Mouse (Mus musculus) hindbrain, embryonic 16.5 days (tissue): ENCODE measurements at regions not wholly inside any gene's neighbourhood (a gene's known extent, or its start where the extent isn't known, plus 50 kb on each side); places are given as distances from the start of the nearest gene placed in this dataset.

Experiments used
- ATAC-seq: fragments of 200-750 bp; cut with Nextera tagmentation; 2 replicates; pipeline ENCODE4 v1.8.0; 2017; ENCODE audit warnings: moderate TSS enrichment, moderate library complexity
- H3K27ac ChIP-seq: fragments of 300-500 bp; sonication (generic); 2 replicates; pipeline ENCODE4 v1.5.1; 2014; ENCODE audit warnings: low read depth, mild to moderate bottlenecking, control low read depth, low read length, moderate library complexity
- H3K27me3 ChIP-seq: fragments of 300-500 bp; sonication (generic); replicated peaks from 2 replicates; pipeline ENCODE4 v1.6.1; 2014; ENCODE audit warnings: low read length; ENCODE audit not compliant: control insufficient read depth, insufficient read depth
- H3K36me3 ChIP-seq: fragments of 300-500 bp; sonication (generic); 2 replicates; pipeline ENCODE4 v1.6.1; 2014; ENCODE audit warnings: mild to moderate bottlenecking, low read length, moderate library complexity, mixed read lengths; ENCODE audit not compliant: control insufficient read depth, insufficient read depth
- H3K4me1 ChIP-seq: fragments of 300-500 bp; sonication (generic); 2 replicates; pipeline ENCODE4 v1.6.1; 2014; ENCODE audit warnings: low read depth, low read length; ENCODE audit not compliant: control insufficient read depth, insufficient read depth
- H3K4me2 ChIP-seq: fragments of 300-500 bp; sonication (generic); 2 replicates; pipeline ENCODE4 v1.6.1; 2014; ENCODE audit warnings: mild to moderate bottlenecking, low read length, control low read depth, moderate library complexity
- H3K4me3 ChIP-seq: fragments of 300-500 bp; sonication (generic); 2 replicates; pipeline ENCODE4 v1.5.1; 2014; ENCODE audit warnings: mild to moderate bottlenecking, low read length, control low read depth, moderate library complexity
- H3K9ac ChIP-seq: fragments of 300-500 bp; sonication (generic); 2 replicates; pipeline ENCODE4 v1.6.1; 2014; ENCODE audit warnings: low read depth, mild to moderate bottlenecking, control low read depth, low read length, moderate library complexity
- H3K9me3 ChIP-seq: fragments of 300-500 bp; sonication (generic); 2 replicates; pipeline ENCODE4 v1.6.1; 2014; ENCODE audit warnings: mild to moderate bottlenecking, low read length, moderate library complexity; ENCODE audit not compliant: control insufficient read depth
- WGBS: fragments of 180-500 bp; shearing (Covaris S2); extraction: QIAGEN DNeasy Blood & Tissue Kit; methylation state at CpG from one replicate; pipeline ENCODE4 v1.1.7; 2014; 5-methylcytosine and 5-hydroxymethylcytosine counted together

- 57% methylated on average over 14 of the region's 14 CpGs for WGBS
- H3K9me3 ChIP-seq, result no peaks in the 10 kb centered on the region
- no peaks in the 10 kb centered on the region for H3K4me1 ChIP-seq
- H3K27me3 ChIP-seq, result no peaks in the 10 kb centered on the region
- no peak for ATAC-seq
- H3K4me3 ChIP-seq, result no peak overlapping the region
- H3K27ac ChIP-seq, result no peak overlapping the region
- H3K36me3 ChIP-seq, result no peaks in the 10 kb centered on the region
- H3K4me2 ChIP-seq, result no peak overlapping the region
- no peak overlapping the region for H3K9ac ChIP-seq
Observed at GRCm38 (mm10) chr6:51162208-51163082, 270.0 kb upstream of the Nfe2l3 start.

GRCm38 (mm10) chr6:51163266-51163665 is 269.2 kb upstream of the Nfe2l3 start:
- no peak overlapping the region for H3K9ac ChIP-seq
- H3K27me3 ChIP-seq, result no peaks in the 10 kb centered on the region
- H3K4me1 ChIP-seq, result peaks cover 2% of the 10 kb centered on the region; the same call in 1 of the 2 replicates
- no peak for ATAC-seq
- no peak overlapping the region for H3K4me3 ChIP-seq
- H3K27ac ChIP-seq, result no peak overlapping the region
- no peaks in the 10 kb centered on the region for H3K36me3 ChIP-seq
- 64% methylated on average over 5 of the region's 5 CpGs for WGBS
- H3K4me2 ChIP-seq, result no peak overlapping the region
- no peaks in the 10 kb centered on the region for H3K9me3 ChIP-seq

- WGBS, result 82% methylated on average over 4 of the region's 4 CpGs
Observed at GRCm38 (mm10) chr6:51163882-51164281, 268.6 kb upstream of the Nfe2l3 start.

GRCm38 (mm10) chr6:51167028-51167427 is 265.4 kb upstream of the Nfe2l3 start:
- Histone ChIP-seq H3K27ac (no peak overlapping the region), H3K4me3 (no peak overlapping the region), H3K9ac (no peak overlapping the region), H3K4me2 (no peak overlapping the region), H3K9me3 (no peaks in the 10 kb centered on the region), H3K4me1 (peaks cover 8% of the 10 kb centered on the region), H3K27me3 (no peaks in the 10 kb centered on the region), H3K36me3 (no peaks in the 10 kb centered on the region)
- 78% methylated on average over 5 of the region's 5 CpGs for WGBS
- ATAC-seq, result no peak

More at GRCm38 (mm10) chr6:51163882-51164281, 268.6 kb upstream of the Nfe2l3 start:
- no peak overlapping the region for H3K4me3 ChIP-seq
- no peaks in the 10 kb centered on the region for H3K27me3 ChIP-seq
- H3K36me3 ChIP-seq, result no peaks in the 10 kb centered on the region
- no peak overlapping the region for H3K4me2 ChIP-seq
- H3K9me3 ChIP-seq, result no peaks in the 10 kb centered on the region
- no peak for ATAC-seq
- H3K27ac ChIP-seq, result no peak overlapping the region; the same call in 1 of the 2 replicates
- no peak overlapping the region for H3K9ac ChIP-seq
- peaks cover 8% of the 10 kb centered on the region for H3K4me1 ChIP-seq

- Histone ChIP-seq H3K27me3 (no peaks in the 10 kb centered on the region; the same call in 1 of the 2 replicates), H3K36me3 (no peaks in the 10 kb centered on the region), H3K27ac (no peak overlapping the region), H3K4me2 (peak overlapping the region; percentile 62), H3K9me3 (no peaks in the 10 kb centered on the region), H3K4me3 (no peak overlapping the region), H3K9ac (no peak overlapping the region), H3K4me1 (peaks cover 8% of the 10 kb centered on the region)
- 3% methylated on average over 11 of the region's 11 CpGs for WGBS
- peak; percentile 58; the same call in 1 of the 2 replicates for ATAC-seq
Observed at GRCm38 (mm10) chr6:51168048-51168447, 264.4 kb upstream of the Nfe2l3 start.

GRCm38 (mm10) chr6:51168775-51169695 is 263.4 kb upstream of the Nfe2l3 start:
- Histone ChIP-seq H3K27me3 (peaks cover 3% of the 10 kb centered on the region; the same call in 1 of the 2 replicates), H3K36me3 (no peaks in the 10 kb centered on the region), H3K27ac (peak overlapping the region; percentile 23; the same call in 1 of the 2 replicates), H3K4me2 (peak overlapping the region; percentile 62), H3K4me3 (peak overlapping the region; percentile 29), H3K9me3 (no peaks in the 10 kb centered on the region), H3K9ac (peak overlapping the region; percentile 63), H3K4me1 (peaks cover 8% of the 10 kb centered on the region)
- WGBS, result 9% methylated on average over 38 of the region's 38 CpGs
- 0 out of 2 replicates have a peak, but pooled peaks have one; percentile 12 for ATAC-seq

GRCm38 (mm10) chr6:51169971-51170411 is 262.5 kb upstream of the Nfe2l3 start:
- 3% methylated on average over 22 of the region's 22 CpGs for WGBS
- Histone ChIP-seq H3K27ac (peak overlapping the region; percentile 29; the same call in 1 of the 2 replicates), H3K36me3 (no peaks in the 10 kb centered on the region), H3K27me3 (peaks cover 6% of the 10 kb centered on the region), H3K9ac (no peak overlapping the region), H3K4me2 (peak overlapping the region; percentile 35), H3K9me3 (no peaks in the 10 kb centered on the region), H3K4me1 (peaks cover 8% of the 10 kb centered on the region), H3K4me3 (no peak overlapping the region)
- ATAC-seq, result no peak

- H3K27ac ChIP-seq, result no peak overlapping the region
- no peak overlapping the region for H3K4me3 ChIP-seq
- ATAC-seq, result no peak
- no peaks in the 10 kb centered on the region for H3K36me3 ChIP-seq
- H3K9me3 ChIP-seq, result no peaks in the 10 kb centered on the region
- H3K9ac ChIP-seq, result no peak overlapping the region
- peak overlapping the region; percentile 35; the same call in 1 of the 2 replicates for H3K4me2 ChIP-seq
- WGBS, result under 1% methylated on average over 11 of the region's 11 CpGs
- H3K27me3 ChIP-seq, result peaks cover 8% of the 10 kb centered on the region
- peaks cover 8% of the 10 kb centered on the region for H3K4me1 ChIP-seq
Observed at GRCm38 (mm10) chr6:51170414-51170813, 262.1 kb upstream of the Nfe2l3 start.
